Mouse (Mus musculus): ENCODE measurements around the gene Ppfia1. TPM values are rescaled to one million over a fixed set of nuclear protein-coding genes. Genes with fewer than 3 reads are reported as not detected.
A peak's percentile ranks its signal among the peaks of the same experiment; 100 is the strongest.

Ppfia1 gene
- polyA plus RNA-seq, 1 experiment from 2014 or later: 8.2 TPM

- Histone ChIP-seq H3K4me1 (ENCODE audit: insufficient read depth) (no peaks in the 10 kb centered on the region), H3K36me3 (replicated peaks; ENCODE audit: insufficient read depth, low read length) (no peaks in the 10 kb centered on the region), H3K27me3 (ENCODE audit: insufficient read depth, low read length) (no peaks in the 10 kb centered on the region), H3K4me3 (ENCODE audit: low read depth, low read length) (no peak overlapping the region), H3K4me2 (ENCODE audit: low read depth, low read length) (no peak overlapping the region), H3K9ac (replicated peaks) (no peak overlapping the region), H3K27ac (ENCODE audit: low read depth) (no peak overlapping the region), H3K9me3 (ENCODE audit: low read length) (no peaks in the 10 kb centered on the region)
- DNase-seq: no peak
- no peak for ATAC-seq
- TF ChIP-seq EP300 (IDR thresholded peaks at IDR 0.05; ENCODE audit: low read depth) (no peak), CTCF (IDR thresholded peaks at IDR 0.05; ENCODE audit: low read depth) (no peak)
Observed at GRCm38 (mm10) chr7:144568091-144568490, 14.6 kb upstream of the Ppfia1 start.

DNA sequence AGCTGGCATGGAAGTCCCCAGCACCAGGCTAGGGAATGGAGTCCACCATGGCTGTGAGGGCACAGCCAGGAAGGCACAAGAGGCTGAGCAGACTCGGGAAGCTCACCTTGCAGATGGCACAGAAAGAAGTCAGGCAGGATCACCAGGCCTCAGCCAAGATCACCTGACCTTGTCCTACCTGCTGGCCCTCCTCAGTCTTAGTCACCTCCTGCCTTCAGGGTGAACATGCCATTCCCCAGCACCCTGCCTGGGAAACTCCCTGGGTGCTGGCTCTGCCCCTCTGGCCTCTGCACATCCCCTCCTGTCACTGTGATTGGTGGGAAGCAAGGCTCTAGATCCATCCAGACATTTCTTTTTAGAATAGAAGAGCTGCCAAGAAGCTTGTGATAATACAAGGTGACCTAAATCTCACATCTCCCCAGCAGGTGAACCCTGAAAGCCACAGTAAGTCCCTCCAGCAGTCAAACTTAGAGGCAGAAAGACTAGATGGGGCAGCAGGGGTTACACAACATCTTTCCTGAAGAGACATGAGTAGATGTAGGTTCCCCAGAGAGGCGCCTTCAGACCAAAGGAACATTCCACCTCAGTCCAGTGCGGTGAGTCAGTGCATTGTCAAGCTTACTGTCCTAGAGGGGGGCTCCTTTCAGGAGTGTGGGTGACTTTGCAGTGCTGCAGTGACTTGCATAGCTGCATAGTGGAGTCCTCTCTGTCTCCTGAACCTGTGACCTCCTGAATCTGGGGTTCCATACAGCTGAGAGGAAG is 13.6 kb upstream of the Ppfia1 start:
- Histone ChIP-seq H3K4me3 (ENCODE audit: low read depth, low read length) (no peak overlapping the region), H3K27ac (ENCODE audit: low read depth) (no peak overlapping the region), H3K9me3 (ENCODE audit: low read length) (no peaks in the 10 kb centered on the region), H3K9ac (replicated peaks) (no peak overlapping the region), H3K4me2 (ENCODE audit: low read depth, low read length) (no peak overlapping the region), H3K4me1 (ENCODE audit: insufficient read depth) (no peaks in the 10 kb centered on the region), H3K36me3 (replicated peaks; ENCODE audit: insufficient read depth, low read length) (no peaks in the 10 kb centered on the region), H3K27me3 (ENCODE audit: insufficient read depth, low read length) (no peaks in the 10 kb centered on the region)
- DNase-seq (no peak), ATAC-seq (no peak)
- WGBS (ENCODE audit: insufficient replicate concordance): 62% methylated on average over 3 of the region's 3 CpGs
- TF ChIP-seq CTCF (IDR thresholded peaks at IDR 0.05; ENCODE audit: low read depth) (no peak), EP300 (IDR thresholded peaks at IDR 0.05; ENCODE audit: low read depth) (no peak)

DNA sequence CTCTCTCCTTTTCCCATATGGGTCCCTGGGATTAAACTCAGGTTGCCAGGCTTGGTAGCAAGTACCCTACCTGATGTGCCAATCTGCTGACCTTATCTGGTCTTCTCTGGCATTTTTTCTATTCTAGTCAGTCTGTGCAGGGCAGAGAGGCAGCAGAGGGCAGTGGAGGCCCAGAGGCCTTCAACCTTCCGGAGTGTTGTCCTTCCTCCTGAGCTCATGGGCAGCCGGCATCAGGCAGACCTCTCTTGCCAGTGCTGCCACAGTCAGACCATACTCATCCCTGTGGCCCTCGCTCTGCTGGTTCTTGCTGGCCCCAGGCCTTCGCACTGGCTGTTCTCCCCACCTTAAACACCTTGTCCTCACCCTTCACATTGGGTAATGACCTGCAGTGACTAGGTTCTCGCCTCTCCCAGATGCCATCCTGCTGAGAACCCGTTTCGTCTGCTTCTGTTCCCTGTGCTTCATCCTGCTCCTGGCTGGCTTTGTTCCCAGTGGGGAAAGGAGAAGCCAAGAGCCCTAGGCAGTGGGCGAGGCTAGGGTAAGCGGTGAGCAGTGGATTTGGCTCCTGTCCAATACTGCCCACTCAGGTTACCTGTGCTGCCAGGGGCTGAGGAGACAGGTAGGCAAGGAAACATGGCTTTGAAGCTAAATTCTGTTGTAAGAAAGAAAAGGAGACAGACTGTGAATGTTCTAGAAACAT is 10.1 kb upstream of the Ppfia1 start:
- no peak overlapping the region for H3K9ac ChIP-seq (replicated peaks)
- no peak for ATAC-seq
- H3K4me1 ChIP-seq (ENCODE audit: insufficient read depth): no peaks in the 10 kb centered on the region
- TF ChIP-seq EP300 (IDR thresholded peaks at IDR 0.05; ENCODE audit: low read depth) (no peak), CTCF (IDR thresholded peaks at IDR 0.05; ENCODE audit: low read depth) (no peak)
- no peak overlapping the region for H3K4me3 ChIP-seq (ENCODE audit: low read depth, low read length)
- no peak for DNase-seq
- H3K9me3 ChIP-seq (ENCODE audit: low read length): no peaks in the 10 kb centered on the region
- no peaks in the 10 kb centered on the region for H3K27me3 ChIP-seq (ENCODE audit: insufficient read depth, low read length)
- no peak overlapping the region for H3K27ac ChIP-seq (ENCODE audit: low read depth)
- no peaks in the 10 kb centered on the region for H3K36me3 ChIP-seq (replicated peaks; ENCODE audit: insufficient read depth, low read length)
- WGBS (ENCODE audit: insufficient replicate concordance): 70% methylated on average over 9 of the region's 9 CpGs
- no peak overlapping the region for H3K4me2 ChIP-seq (ENCODE audit: low read depth, low read length)

GRCm38 (mm10) chr7:144562016-144562415 is 8.5 kb upstream of the Ppfia1 start:
- Histone ChIP-seq H3K9me3 (ENCODE audit: low read length) (no peaks in the 10 kb centered on the region), H3K27me3 (ENCODE audit: insufficient read depth, low read length) (no peaks in the 10 kb centered on the region), H3K4me2 (ENCODE audit: low read depth, low read length) (no peak overlapping the region), H3K9ac (replicated peaks) (no peak overlapping the region), H3K36me3 (replicated peaks; ENCODE audit: insufficient read depth, low read length) (no peaks in the 10 kb centered on the region), H3K4me1 (ENCODE audit: insufficient read depth) (no peaks in the 10 kb centered on the region), H3K27ac (ENCODE audit: low read depth) (no peak overlapping the region), H3K4me3 (ENCODE audit: low read depth, low read length) (no peak overlapping the region)
- no peak for DNase-seq
- ATAC-seq: no peak
- TF ChIP-seq CTCF (IDR thresholded peaks at IDR 0.05; ENCODE audit: low read depth): no peak
- TF ChIP-seq EP300 (IDR thresholded peaks at IDR 0.05; ENCODE audit: low read depth): no peak
- WGBS (ENCODE audit: insufficient replicate concordance): 44% methylated on average over 3 of the region's 3 CpGs

- no peaks in the 10 kb centered on the region for H3K27me3 ChIP-seq (ENCODE audit: insufficient read depth, low read length)
- H3K4me2 ChIP-seq (ENCODE audit: low read depth, low read length): no peak overlapping the region
- no peak overlapping the region for H3K27ac ChIP-seq (ENCODE audit: low read depth)
- no peak for ATAC-seq
- H3K9ac ChIP-seq (replicated peaks): no peak overlapping the region
- no peak for TF ChIP-seq CTCF (IDR thresholded peaks at IDR 0.05; ENCODE audit: low read depth)
- no peak for TF ChIP-seq EP300 (IDR thresholded peaks at IDR 0.05; ENCODE audit: low read depth)
- no peak overlapping the region for H3K4me3 ChIP-seq (ENCODE audit: low read depth, low read length)
- WGBS (ENCODE audit: insufficient replicate concordance): 81% methylated on average over 4 of the region's 4 CpGs
- H3K36me3 ChIP-seq (replicated peaks; ENCODE audit: insufficient read depth, low read length): no peaks in the 10 kb centered on the region
- DNase-seq: no peak
- no peaks in the 10 kb centered on the region for H3K4me1 ChIP-seq (ENCODE audit: insufficient read depth)
- H3K9me3 ChIP-seq (ENCODE audit: low read length): no peaks in the 10 kb centered on the region
Observed at GRCm38 (mm10) chr7:144560594-144560993, 7.1 kb upstream of the Ppfia1 start.

- Histone ChIP-seq H3K9ac (replicated peaks) (no peak overlapping the region), H3K27ac (ENCODE audit: low read depth) (no peak overlapping the region), H3K4me3 (ENCODE audit: low read depth, low read length) (no peak overlapping the region), H3K9me3 (ENCODE audit: low read length) (no peaks in the 10 kb centered on the region), H3K36me3 (replicated peaks; ENCODE audit: insufficient read depth, low read length) (no peaks in the 10 kb centered on the region), H3K4me2 (ENCODE audit: low read depth, low read length) (no peak overlapping the region), H3K27me3 (ENCODE audit: insufficient read depth, low read length) (no peaks in the 10 kb centered on the region), H3K4me1 (ENCODE audit: insufficient read depth) (peaks cover 3% of the 10 kb centered on the region)
- ATAC-seq (no peak), DNase-seq (no peak)
- 50% methylated on average over 6 of the region's 6 CpGs for WGBS (ENCODE audit: insufficient replicate concordance)
- TF ChIP-seq EP300 (IDR thresholded peaks at IDR 0.05; ENCODE audit: low read depth) (no peak), CTCF (IDR thresholded peaks at IDR 0.05; ENCODE audit: low read depth) (peak; percentile 34)
Observed at GRCm38 (mm10) chr7:144558552-144558951, 5.0 kb upstream of the Ppfia1 start.
